In genomic region chr15:99032726-99033250, GRCm38 (mm10) we compare ENCODE assay signal across 10 mouse cellular contexts. TPM values are rescaled to one million over a fixed set of nuclear protein-coding genes. Genes with fewer than 3 reads are reported as not detected.
DNase-seq lines count a peak whose midpoint lies in the region; ATAC-seq lines count a peak whose summit lies in the region.
"Had no signal": no experiment of that assay in that cellular context is flagged by ENCODE, and none has a peak within 500 bp of the region (broad histone marks: within the 10 kb centered on the region; RNA-seq: fewer than 3 reads in every experiment).

No protein-coding gene starts in this region.

- H3K4me1 ChIP-seq in heart, embryonic 10.5 days, result peaks cover 51% of the 10 kb centered on the region
- peaks cover 41% of the 10 kb centered on the region for H3K4me1 ChIP-seq in limb, embryonic 10.5 days

- ATAC-seq in erythroid progenitor cell, adult 5-6 weeks (replicated peaks; ENCODE audit: low FRiP score, poor library complexity, severe bottlenecking), result no peak

- H3K9me3 ChIP-seq in heart, embryonic 10.5 days, result no peaks in the 10 kb centered on the region
- no peaks in the 10 kb centered on the region for H3K9me3 ChIP-seq in limb, embryonic 10.5 days (replicated peaks)

- no peak for DNase-seq in heart, embryonic 10.5 days (ENCODE audit: low spot score)
- DNase-seq in heart, adult 9 months (ENCODE audit: low spot score in 2 of 2), result no peak
- DNase-seq in 3134 (ENCODE audit: extremely low read depth, insufficient read length, low spot score), result peak; percentile 31
- peak; percentile 18 for DNase-seq in c-Kit-positive CD71-positive TER-119-positive erythroid progenitor cells, embryonic 14.5 days (ENCODE audit: low spot score)
- DNase-seq in limb, embryonic 10.5 days (ENCODE audit: low spot score), result no peak
- DNase-seq in cerebellum, adult 9-11 months, result no peak
- DNase-seq in gastrocnemius, postnatal 14 days, result no peak
- DNase-seq: cerebellum, postnatal 10 days had no signal

- peaks cover 30% of the 10 kb centered on the region for H3K36me3 ChIP-seq in heart, embryonic 10.5 days
- H3K36me3 ChIP-seq in limb, embryonic 10.5 days, result peaks cover 40% of the 10 kb centered on the region

- intact Hi-C loops in gastrocnemius, postnatal 14 days (cut with DNase I; ENCODE audit: low total_unique reads), result no loop called here

- H3K27ac ChIP-seq in heart, embryonic 10.5 days, result peak overlapping the region; percentile 73
- H3K27ac ChIP-seq in limb, embryonic 10.5 days, result peak overlapping the region; percentile 21; the same call in 1 of the 2 replicates

- H3K4me3 ChIP-seq in heart, embryonic 10.5 days, result peak overlapping the region; percentile 83
- peak overlapping the region; percentile 70 for H3K4me3 ChIP-seq in limb, embryonic 10.5 days

- no peaks in the 10 kb centered on the region for H3K27me3 ChIP-seq in heart, embryonic 10.5 days (ENCODE audit: insufficient read depth, poor library complexity, severe bottlenecking)
- no peaks in the 10 kb centered on the region for H3K27me3 ChIP-seq in limb, embryonic 10.5 days (ENCODE audit: low read depth, poor library complexity, severe bottlenecking)

- 42% methylated on average over 7 of the region's 7 CpGs for WGBS in heart, embryonic 10.5 days
- WGBS in limb, embryonic 10.5 days, result 82% methylated on average over 7 of the region's 7 CpGs

RNA-seq across cellular contexts. Expression of gene Tuba1c, which starts 3.1 kb away (rescaled TPM):
- polyA plus RNA-seq in heart, embryonic 10.5 days (2016; fragmentation: Nextera tagmentation; extraction: Ambion mirVana), result 172 and 183 TPM in 2 replicates
- 133 and 138 TPM in 2 replicates for polyA plus RNA-seq in limb, embryonic 10.5 days (2016; fragmentation: Nextera tagmentation; extraction: Ambion mirVana)
- total RNA-seq in gastrocnemius, postnatal 14 days (2021), result 10 to 100 TPM; 14.3 to 21.0 TPM
- total RNA-seq in erythroid progenitor cell, adult 5-6 weeks (2015; ENCODE audit: low replicate concordance), result 637 and 660 TPM in 2 replicates
- 271 and 335 TPM in 2 replicates for total RNA-seq in erythroid progenitor cell, adult 5-6 weeks (2017; ENCODE audit: low replicate concordance)

RNA-seq across cellular contexts. Expression of gene Prph, which starts 22.2 kb away (rescaled TPM):
- 0.36 and 1.1 TPM in 2 replicates for polyA plus RNA-seq in heart, embryonic 10.5 days (2016; fragmentation: Nextera tagmentation; extraction: Ambion mirVana)
- polyA plus RNA-seq in limb, embryonic 10.5 days (2016; fragmentation: Nextera tagmentation; extraction: Ambion mirVana), result 0.16 TPM in 1 of 2 replicates, not detected in the other
- 1 to 10 TPM; 1.2 to 1.4 TPM for total RNA-seq in gastrocnemius, postnatal 14 days (2021)
- not detected in 2 replicates for total RNA-seq in erythroid progenitor cell, adult 5-6 weeks (2015; ENCODE audit: low replicate concordance)
- total RNA-seq in erythroid progenitor cell, adult 5-6 weeks (2017; ENCODE audit: low replicate concordance), result not detected in 2 replicates

RNA-seq across cellular contexts. Expression of gene Troap, which starts 41.6 kb away (rescaled TPM):
- 35.7 TPM in 2 replicates for polyA plus RNA-seq in heart, embryonic 10.5 days (2016; fragmentation: Nextera tagmentation; extraction: Ambion mirVana)
- polyA plus RNA-seq in limb, embryonic 10.5 days (2016; fragmentation: Nextera tagmentation; extraction: Ambion mirVana), result 54.8 and 56.2 TPM in 2 replicates
- 1 to 10 TPM; 1.4 to 1.8 TPM for total RNA-seq in gastrocnemius, postnatal 14 days (2021)
- total RNA-seq in erythroid progenitor cell, adult 5-6 weeks (2015; ENCODE audit: low replicate concordance), result 152 and 157 TPM in 2 replicates
- 126 and 180 TPM in 2 replicates for total RNA-seq in erythroid progenitor cell, adult 5-6 weeks (2017; ENCODE audit: low replicate concordance)

RNA-seq across cellular contexts. Expression of gene C1ql4, which starts 54.8 kb away (rescaled TPM):
- 0.12 and 0.20 TPM in 2 replicates for polyA plus RNA-seq in heart, embryonic 10.5 days (2016; fragmentation: Nextera tagmentation; extraction: Ambion mirVana)
- 0.15 and 0.23 TPM in 2 replicates for polyA plus RNA-seq in limb, embryonic 10.5 days (2016; fragmentation: Nextera tagmentation; extraction: Ambion mirVana)
- total RNA-seq in gastrocnemius, postnatal 14 days (2021), result not detected
- not detected in 2 replicates for total RNA-seq in erythroid progenitor cell, adult 5-6 weeks (2015; ENCODE audit: low replicate concordance)
- not detected in 2 replicates for total RNA-seq in erythroid progenitor cell, adult 5-6 weeks (2017; ENCODE audit: low replicate concordance)
- polyA plus RNA-seq: large intestine, adult 2 months had no signal

Comparison
In these comparisons a context has a peak if more than half of its experiments do, and no peak if none do; other contexts are left out.
1. DNase-seq: peak in 3134 (single experiment) and c-Kit-positive CD71-positive TER-119-positive erythroid progenitor cells, embryonic 14.5 days (single experiment); none in heart, embryonic 10.5 days (single experiment), heart, adult 9 months (0 of 2), limb, embryonic 10.5 days (single experiment), cerebellum, adult 9-11 months (single experiment) and gastrocnemius, postnatal 14 days (single experiment).
2. RNA of gene Tuba1c, which starts 3.1 kb away (total RNA-seq): 271 to 660 TPM in erythroid progenitor cell, adult 5-6 weeks; 14.3 to 21.0 TPM in gastrocnemius, postnatal 14 days; every median in the first group is over 10 times any median in the second.
3. RNA of gene Troap, which starts 41.6 kb away (total RNA-seq): 126 to 180 TPM in erythroid progenitor cell, adult 5-6 weeks; 1.4 to 1.8 TPM in gastrocnemius, postnatal 14 days; every median in the first group is over 10 times any median in the second.